Mouse (Mus musculus): ENCODE data around the gene Clk3.

DNA sequence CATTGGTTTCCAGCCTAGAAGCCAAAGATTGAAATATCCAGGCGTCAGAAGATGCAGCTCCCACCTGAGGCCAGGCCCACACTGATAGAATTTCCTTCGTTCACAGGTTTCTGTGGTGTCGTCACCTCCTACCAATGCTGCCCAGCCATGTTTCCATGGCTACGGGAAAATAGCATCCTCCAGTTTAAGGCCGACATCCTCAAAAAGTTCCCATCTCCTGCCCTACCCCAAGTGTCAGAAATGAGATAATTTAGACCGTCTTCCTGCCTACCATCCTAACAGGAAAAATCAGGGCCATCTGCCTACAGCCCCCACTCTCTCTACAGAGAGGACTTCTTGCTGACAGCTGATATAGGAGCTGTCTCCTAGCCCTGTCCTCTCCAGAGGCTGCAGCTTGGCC lies 771 bp upstream of the Clk3 start:
- TF ChIP-seq CTCF (conservative IDR thresholded peaks at IDR 0.05; ENCODE audit: low read length): no peak
- TF ChIP-seq NANOG (IDR thresholded peaks at IDR 0.05; ENCODE audit: borderline replicate concordance, low read length): no peak
- no peak for TF ChIP-seq POU5F1 (IDR thresholded peaks at IDR 0.05; ENCODE audit: borderline replicate concordance, low read length)

Measured in E14TG2a.4 (cell line).